Mouse (Mus musculus) stomach, embryonic 14.5 days (tissue): ENCODE data around the gene Garnl3. TPM values are rescaled to one million over a fixed set of nuclear protein-coding genes. Genes with fewer than 3 reads are reported as not detected.
A peak's percentile ranks its signal among the peaks of the same experiment; 100 is the strongest.

Source experiments
- ATAC-seq: fragments of 200-750 bp; cut with Nextera tagmentation; 2 replicates; pipeline ENCODE4 v1.8.0; 2017; ENCODE audit warnings: low read depth, moderate TSS enrichment; ENCODE audit not compliant: insufficient number of reproducible peaks, insufficient read depth, low FRiP score
- H3K27ac ChIP-seq: fragments of 300-500 bp; sonication (generic); 2 replicates; pipeline ENCODE4 v1.5.1; 2014; ENCODE audit warnings: mild to moderate bottlenecking, low read length, moderate library complexity, mixed read lengths
- H3K27me3 ChIP-seq: fragments of 300-500 bp; sonication (generic); 2 replicates; pipeline ENCODE4 v1.6.1; 2014; ENCODE audit warnings: low read length, control low read depth, mixed read lengths; ENCODE audit not compliant: control insufficient read depth, insufficient read depth
- H3K36me3 ChIP-seq: fragments of 300-500 bp; sonication (generic); 2 replicates; pipeline ENCODE4 v1.6.1; 2014; ENCODE audit warnings: mild to moderate bottlenecking, control low read depth, low read length, moderate library complexity, mixed read lengths; ENCODE audit not compliant: control insufficient read depth, insufficient read depth
- H3K4me1 ChIP-seq: fragments of 300-500 bp; sonication (generic); 2 replicates; pipeline ENCODE4 v1.6.1; 2014; ENCODE audit warnings: low read length, control low read depth, mixed read lengths; ENCODE audit not compliant: control insufficient read depth, insufficient read depth
- H3K4me2 ChIP-seq: fragments of 300-500 bp; sonication (generic); replicated peaks from 2 replicates; pipeline ENCODE4 v1.6.1; 2014; ENCODE audit warnings: low read depth, low read length, control low read depth
- H3K4me3 ChIP-seq: fragments of 300-500 bp; sonication (generic); 2 replicates; pipeline ENCODE4 v1.5.1; 2014; ENCODE audit warnings: low read depth, low read length, control low read depth
- H3K9ac ChIP-seq: fragments of 300-500 bp; sonication (generic); replicated peaks from 2 replicates; pipeline ENCODE4 v1.6.1; 2014; ENCODE audit warnings: low read depth, mild to moderate bottlenecking, control low read depth, low read length, moderate library complexity, mixed read lengths
- H3K9me3 ChIP-seq: fragments of 300-500 bp; sonication (generic); 2 replicates; pipeline ENCODE4 v1.6.1; 2016; ENCODE audit warnings: low read depth, low read length, control low read depth; ENCODE audit not compliant: control insufficient read depth
- WGBS: fragments of 180-500 bp; shearing (Covaris S2); extraction: QIAGEN DNeasy Blood & Tissue Kit; methylation state at CpG from one replicate; pipeline ENCODE4 v1.1.7; 2014; 5-methylcytosine and 5-hydroxymethylcytosine counted together
- polyA plus RNA-seq: library from polyadenylated mRNA; unstranded; fragments of >200 nt; fragmentation: Nextera tagmentation; extraction: Ambion mirVana; gene quantifications from 2 replicates; pipeline ENCODE4 v1.2.1, GENCODE M21; 2014

Garnl3 gene
- polyA plus RNA-seq, result 22.0 and 24.5 TPM in 2 replicates

DNA sequence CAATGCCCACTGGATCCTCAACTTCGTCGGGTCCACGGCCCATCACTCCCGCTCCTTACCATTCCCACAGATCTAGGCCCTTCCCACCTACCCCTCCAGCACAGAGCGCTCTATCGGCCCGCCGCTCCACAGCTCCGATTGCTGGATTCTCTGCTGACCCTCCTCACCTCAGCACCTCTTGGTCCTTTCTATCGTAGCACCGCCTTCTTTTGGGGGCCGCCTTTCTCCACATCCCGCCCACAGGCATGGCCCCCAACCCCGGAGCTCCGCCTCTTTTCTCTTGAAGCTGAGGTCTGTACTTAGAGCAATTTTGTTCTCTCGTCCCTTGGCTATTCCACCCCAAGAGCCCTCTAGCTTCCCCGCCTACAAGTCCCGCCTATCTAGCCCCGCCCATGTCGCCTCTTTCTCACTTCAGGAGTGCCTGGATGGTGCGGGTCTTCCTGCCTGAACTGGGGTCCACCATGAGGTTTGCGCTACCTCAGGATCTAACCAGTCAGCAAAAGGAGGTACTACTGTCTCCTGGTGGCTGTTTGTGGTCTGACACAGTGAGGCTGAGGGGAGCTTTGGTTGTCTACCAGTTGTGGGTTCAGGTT lies at the start of gene Garnl3:
Garnl3 (minus strand) TSS at position 155 of the 593 bp plus-strand sequence.
- peak; percentile 1 for ATAC-seq
- peak within 1 kb of the TSS; percentile 75 for H3K4me3 ChIP-seq
- H3K27ac ChIP-seq, result peak within 1 kb of the TSS; percentile 7; the same call in 1 of the 2 replicates
- WGBS, result under 1% methylated on average over 22 of the region's 22 CpGs
- H3K4me1 ChIP-seq, result peaks cover 9% of the 10 kb centered on the region; the same call in 1 of the 2 replicates
- H3K27me3 ChIP-seq, result peaks cover 4% of the 10 kb centered on the region; the same call in 1 of the 2 replicates
- H3K9me3 ChIP-seq, result no peaks in the 10 kb centered on the region
- peak within 1 kb of the TSS; percentile 98 for H3K4me2 ChIP-seq
- H3K9ac ChIP-seq, result peak within 1 kb of the TSS; percentile 14; the same call in 1 of the 2 replicates
- H3K36me3 ChIP-seq, result no peaks in the 10 kb centered on the region

GRCm38 (mm10) chr2:33179930-33180630 lies 48.6 kb upstream of the Garnl3 start:
- no peak overlapping the region for H3K9ac ChIP-seq
- no peaks in the 10 kb centered on the region for H3K36me3 ChIP-seq
- H3K4me2 ChIP-seq, result no peak overlapping the region
- no peak overlapping the region for H3K4me3 ChIP-seq
- H3K27ac ChIP-seq, result peak overlapping the region; percentile 61; the same call in 1 of the 2 replicates
- H3K9me3 ChIP-seq, result no peaks in the 10 kb centered on the region
- H3K27me3 ChIP-seq, result no peaks in the 10 kb centered on the region
- peak; percentile 25; the same call in 1 of the 2 replicates for ATAC-seq
- 41% methylated on average over 16 of the region's 16 CpGs for WGBS
- peaks cover 34% of the 10 kb centered on the region for H3K4me1 ChIP-seq

- H3K9ac ChIP-seq, result no peak overlapping the region
- no peak overlapping the region for H3K4me2 ChIP-seq
Observed at GRCm38 (mm10) chr2:33179171-33179929, 47.9 kb upstream of the Garnl3 start.

GRCm38 (mm10) chr2:33178243-33178932 lies 46.9 kb upstream of the Garnl3 start:
- Histone ChIP-seq H3K4me3 (no peak overlapping the region), H3K9me3 (no peaks in the 10 kb centered on the region), H3K4me1 (peaks cover 34% of the 10 kb centered on the region), H3K36me3 (no peaks in the 10 kb centered on the region), H3K27me3 (no peaks in the 10 kb centered on the region), H3K27ac (peak overlapping the region; percentile 56), H3K9ac (no peak overlapping the region), H3K4me2 (peak overlapping the region; percentile 8; the same call in 1 of the 2 replicates)
- WGBS, result 51% methylated on average over 11 of the region's 11 CpGs
- ATAC-seq, result peak; percentile 58

More at GRCm38 (mm10) chr2:33179171-33179929, 47.9 kb upstream of the Garnl3 start:
- no peak for ATAC-seq
- Histone ChIP-seq H3K27ac (no peak overlapping the region; the same call in 1 of the 2 replicates), H3K4me1 (peaks cover 34% of the 10 kb centered on the region), H3K36me3 (no peaks in the 10 kb centered on the region), H3K4me3 (no peak overlapping the region), H3K27me3 (no peaks in the 10 kb centered on the region), H3K9me3 (no peaks in the 10 kb centered on the region)
- whole genome bisulfite sequencing, result 77% methylated on average over 14 of the region's 14 CpGs

GRCm38 (mm10) chr2:33177443-33178242 lies 46.2 kb upstream of the Garnl3 start:
- Histone ChIP-seq H3K4me2 (peak overlapping the region; percentile 8; the same call in 1 of the 2 replicates), H3K4me3 (no peak overlapping the region), H3K4me1 (peaks cover 34% of the 10 kb centered on the region), H3K9ac (no peak overlapping the region), H3K9me3 (no peaks in the 10 kb centered on the region), H3K27ac (peak overlapping the region; percentile 72), H3K36me3 (no peaks in the 10 kb centered on the region), H3K27me3 (no peaks in the 10 kb centered on the region)
- WGBS, result 46% methylated on average over 12 of the region's 12 CpGs
- ATAC-seq, result peak; percentile 58; the same call in 1 of the 2 replicates

DNA sequence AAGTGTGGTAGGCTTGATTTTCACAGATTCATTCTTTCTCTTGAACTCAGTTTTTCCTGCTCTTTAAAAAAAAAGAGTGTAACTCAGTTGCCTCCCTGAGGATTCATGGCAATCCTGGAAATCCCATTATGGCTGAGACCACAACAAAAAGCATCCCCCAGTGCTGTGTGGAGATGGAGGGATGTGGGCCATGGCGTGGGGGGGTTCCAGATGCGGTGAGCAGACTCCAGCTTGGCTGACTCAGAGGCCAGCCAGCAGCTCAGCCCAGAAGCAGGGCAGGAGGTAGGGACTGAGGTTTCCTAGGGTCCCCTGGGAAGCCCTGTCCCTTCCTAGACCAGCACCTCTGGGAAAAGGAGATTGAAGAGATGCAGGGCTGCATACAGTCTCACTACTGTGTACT lies 45.5 kb upstream of the Garnl3 start:
- Histone ChIP-seq H3K4me2 (no peak overlapping the region), H3K4me1 (peaks cover 34% of the 10 kb centered on the region), H3K9ac (no peak overlapping the region), H3K4me3 (no peak overlapping the region), H3K27ac (peak overlapping the region; percentile 72), H3K36me3 (no peaks in the 10 kb centered on the region), H3K27me3 (no peaks in the 10 kb centered on the region), H3K9me3 (no peaks in the 10 kb centered on the region)
- WGBS, result 58% methylated on average over 2 of the region's 2 CpGs
- no peak for ATAC-seq

DNA sequence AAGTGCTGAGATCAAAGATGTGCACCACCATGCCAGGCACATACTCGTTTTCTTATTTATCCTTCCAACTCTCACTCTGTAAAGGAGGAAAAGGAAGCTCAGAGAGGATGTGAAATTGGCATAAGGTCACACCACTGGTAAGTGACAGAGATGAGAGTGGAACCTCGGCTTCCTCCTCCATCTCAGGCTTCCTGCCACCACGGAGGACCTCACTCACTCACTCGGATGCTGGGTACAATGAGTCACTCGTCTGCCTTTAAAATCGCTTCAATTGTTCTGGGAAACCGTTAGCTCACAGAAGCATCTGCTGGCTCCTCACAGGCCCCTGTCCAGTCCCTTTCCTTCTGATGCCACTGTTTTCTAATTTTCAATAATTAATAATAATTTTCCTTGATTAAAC lies 45.1 kb upstream of the Garnl3 start:
- Histone ChIP-seq H3K27ac (peak overlapping the region; percentile 72; the same call in 1 of the 2 replicates), H3K27me3 (no peaks in the 10 kb centered on the region), H3K9me3 (no peaks in the 10 kb centered on the region), H3K9ac (no peak overlapping the region), H3K4me3 (no peak overlapping the region), H3K4me2 (no peak overlapping the region), H3K4me1 (peaks cover 34% of the 10 kb centered on the region), H3K36me3 (no peaks in the 10 kb centered on the region)
- 68% methylated on average over 7 of the region's 7 CpGs for WGBS
- no peak for ATAC-seq
